Mouse (Mus musculus): ENCODE data around the gene Casp1. TPM values are rescaled to one million over a fixed set of nuclear protein-coding genes. Genes with fewer than 3 reads are reported as not detected.

Gene Casp1
- 0.77 and 1.2 TPM in 2 replicates for polyA plus RNA-seq (2015; fragmentation: Nextera tagmentation; extraction: Ambion mirVana)

DNA sequence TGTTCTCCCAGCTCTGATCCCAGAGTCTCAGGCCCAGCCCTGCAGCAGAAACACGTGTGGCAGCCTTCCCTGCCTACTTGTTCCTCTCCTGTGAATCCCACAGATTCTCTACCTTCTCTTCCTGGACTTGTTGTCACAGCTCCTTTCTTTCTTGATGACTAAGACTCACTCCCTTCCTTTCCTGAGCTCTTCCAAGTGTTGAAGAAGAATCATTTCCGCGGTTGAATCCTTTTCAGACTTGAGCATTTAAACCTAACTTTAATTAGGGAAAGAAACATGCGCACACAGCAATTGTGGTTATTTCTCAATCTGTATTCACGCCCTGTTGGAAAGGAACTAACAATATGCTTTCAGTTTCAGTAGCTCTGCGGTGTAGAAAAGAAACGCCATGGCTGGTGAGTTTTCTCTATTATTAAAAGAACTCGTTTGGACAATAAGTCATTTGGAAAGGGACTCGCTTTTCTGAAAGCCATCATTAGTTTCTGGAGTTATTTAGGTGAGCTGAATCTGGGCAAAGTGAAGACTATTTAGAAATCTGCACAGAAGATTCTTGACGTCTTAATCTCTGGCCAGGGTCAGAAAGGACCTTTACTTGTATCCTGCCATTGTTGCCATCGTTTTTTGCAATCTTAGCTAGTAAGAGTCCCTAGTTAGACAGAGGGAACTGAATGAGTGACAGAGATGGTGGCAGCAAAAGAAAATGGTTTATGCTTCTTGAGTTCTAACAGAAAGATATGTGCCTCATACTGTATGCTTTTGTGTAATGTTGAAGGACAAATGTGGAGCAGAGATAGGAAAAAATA, at the start of gene Casp1:
Casp1 (plus strand) TSS at position 189 of the 803 bp plus-strand sequence.
- H3K27ac ChIP-seq (ENCODE audit: low read length) = no peak within 1 kb of the TSS
- H3K4me3 ChIP-seq (ENCODE audit: low read length) = no peak within 1 kb of the TSS

DNA sequence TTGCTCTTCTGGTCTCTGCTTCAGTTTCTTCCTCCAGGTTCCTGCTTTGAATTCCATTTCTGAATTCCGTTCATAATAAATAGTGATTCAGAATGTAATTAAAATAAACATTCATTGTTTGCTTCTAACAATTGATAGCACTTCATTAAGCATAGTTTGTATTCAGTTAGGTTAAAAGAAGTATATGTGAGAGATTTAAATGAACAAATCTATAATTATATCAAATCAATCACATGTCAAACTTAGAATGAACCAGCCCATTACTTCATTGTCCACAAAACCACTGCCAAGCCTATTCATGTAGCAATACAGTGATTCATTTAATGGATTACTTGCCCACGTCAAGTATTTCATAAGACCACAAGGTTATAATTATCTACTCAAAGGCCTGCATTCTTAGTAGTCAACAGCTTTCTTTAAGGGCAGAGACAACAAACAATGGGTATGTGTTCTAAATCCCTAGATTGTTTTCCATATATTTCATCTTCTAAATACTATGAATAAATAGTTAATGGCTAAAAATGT, 34.3 kb upstream of the Casp1 start:
- 65% methylated on average over 2 of the region's 2 CpGs for WGBS
- no peak overlapping the region for H3K27ac ChIP-seq (ENCODE audit: low read length)
- H3K9me3 ChIP-seq (replicated peaks; ENCODE audit: control insufficient read depth, low read length) = no peaks in the 10 kb centered on the region
- no peaks in the 10 kb centered on the region for H3K27me3 ChIP-seq (ENCODE audit: control insufficient read depth, insufficient read depth, low read length)
- ATAC-seq (replicated peaks; ENCODE audit: extremely low read depth, insufficient read depth, low FRiP score) = no peak
- no peak overlapping the region for H3K4me3 ChIP-seq (ENCODE audit: low read length)
- no peaks in the 10 kb centered on the region for H3K4me1 ChIP-seq (ENCODE audit: control insufficient read depth, insufficient read depth, low read length)
- H3K36me3 ChIP-seq (ENCODE audit: control insufficient read depth, insufficient read depth) = no peaks in the 10 kb centered on the region
- H3K4me2 ChIP-seq (ENCODE audit: low read depth, low read length) = no peak overlapping the region
- no peak overlapping the region for H3K9ac ChIP-seq (ENCODE audit: low read length)

More for the DNA sequence above, at the start of gene Casp1:
- no peaks in the 10 kb centered on the region for H3K27me3 ChIP-seq (ENCODE audit: control insufficient read depth, insufficient read depth, low read length)
- no peak within 1 kb of the TSS for H3K9ac ChIP-seq (ENCODE audit: low read length)
- H3K9me3 ChIP-seq (replicated peaks; ENCODE audit: control insufficient read depth, low read length) = no peaks in the 10 kb centered on the region
- WGBS = 66% methylated on average over 11 of the region's 11 CpGs
- H3K36me3 ChIP-seq (ENCODE audit: control insufficient read depth, insufficient read depth) = no peaks in the 10 kb centered on the region
- H3K4me2 ChIP-seq (ENCODE audit: low read depth, low read length) = no peak within 1 kb of the TSS
- H3K4me1 ChIP-seq (ENCODE audit: control insufficient read depth, insufficient read depth, low read length) = no peaks in the 10 kb centered on the region
- ATAC-seq (replicated peaks; ENCODE audit: extremely low read depth, insufficient read depth, low FRiP score) = no peak

DNA sequence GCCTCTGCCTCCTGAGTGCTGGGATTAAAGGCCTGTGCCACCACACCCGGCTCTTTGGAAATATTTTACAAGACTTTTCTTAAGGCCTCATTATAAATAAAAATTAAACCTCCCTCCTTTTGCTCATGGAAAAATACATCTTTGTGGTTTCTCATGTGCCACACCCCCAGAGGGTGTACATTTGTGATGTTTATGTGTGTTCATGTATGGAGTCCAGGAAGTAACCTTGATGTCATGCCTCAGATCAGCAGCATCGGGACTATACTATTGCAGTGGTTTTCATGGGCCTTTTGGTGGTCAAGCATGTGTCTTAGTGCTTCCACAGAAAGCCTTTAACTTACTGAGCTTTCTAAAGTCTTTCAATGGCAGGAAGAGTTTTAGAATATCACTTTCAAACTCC, 28.0 kb upstream of the Casp1 start:
- 83% methylated on average over 2 of the region's 2 CpGs for WGBS
- Histone ChIP-seq H3K27me3 (ENCODE audit: control insufficient read depth, insufficient read depth, low read length) (no peaks in the 10 kb centered on the region), H3K9me3 (replicated peaks; ENCODE audit: control insufficient read depth, low read length) (no peaks in the 10 kb centered on the region), H3K27ac (ENCODE audit: low read length) (no peak overlapping the region), H3K4me3 (ENCODE audit: low read length) (no peak overlapping the region), H3K4me2 (ENCODE audit: low read depth, low read length) (no peak overlapping the region), H3K4me1 (ENCODE audit: control insufficient read depth, insufficient read depth, low read length) (no peaks in the 10 kb centered on the region), H3K9ac (ENCODE audit: low read length) (no peak overlapping the region), H3K36me3 (ENCODE audit: control insufficient read depth, insufficient read depth) (no peaks in the 10 kb centered on the region)
- ATAC-seq (replicated peaks; ENCODE audit: extremely low read depth, insufficient read depth, low FRiP score) = no peak

DNA sequence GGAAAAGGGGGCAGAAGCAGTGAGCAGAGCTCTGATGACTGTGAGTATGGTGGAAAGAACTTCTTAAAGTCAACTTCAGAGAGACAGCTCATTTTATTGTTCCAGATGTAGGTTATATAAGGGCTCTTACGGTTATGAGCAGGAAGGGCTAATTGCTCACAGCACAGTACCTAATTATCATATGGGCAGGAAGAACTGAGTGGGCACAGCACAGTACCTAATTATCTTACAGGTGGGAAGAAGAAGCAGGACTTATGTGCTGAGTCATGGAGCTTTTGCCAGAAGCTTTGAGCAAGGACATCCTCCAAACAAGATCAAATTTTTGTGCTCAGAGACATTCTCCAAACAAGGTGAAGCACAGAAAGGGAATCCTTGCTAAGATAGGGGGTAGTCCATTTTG, 27.4 kb upstream of the Casp1 start:
- no peak for ATAC-seq (replicated peaks; ENCODE audit: extremely low read depth, insufficient read depth, low FRiP score)
- Histone ChIP-seq H3K9me3 (replicated peaks; ENCODE audit: control insufficient read depth, low read length) (no peaks in the 10 kb centered on the region), H3K36me3 (ENCODE audit: control insufficient read depth, insufficient read depth) (no peaks in the 10 kb centered on the region), H3K9ac (ENCODE audit: low read length) (no peak overlapping the region), H3K4me3 (ENCODE audit: low read length) (no peak overlapping the region), H3K4me2 (ENCODE audit: low read depth, low read length) (no peak overlapping the region), H3K27ac (ENCODE audit: low read length) (no peak overlapping the region), H3K4me1 (ENCODE audit: control insufficient read depth, insufficient read depth, low read length) (no peaks in the 10 kb centered on the region), H3K27me3 (ENCODE audit: control insufficient read depth, insufficient read depth, low read length) (no peaks in the 10 kb centered on the region)
- WGBS = 51% methylated on average over 1 of the region's 1 CpGs

DNA sequence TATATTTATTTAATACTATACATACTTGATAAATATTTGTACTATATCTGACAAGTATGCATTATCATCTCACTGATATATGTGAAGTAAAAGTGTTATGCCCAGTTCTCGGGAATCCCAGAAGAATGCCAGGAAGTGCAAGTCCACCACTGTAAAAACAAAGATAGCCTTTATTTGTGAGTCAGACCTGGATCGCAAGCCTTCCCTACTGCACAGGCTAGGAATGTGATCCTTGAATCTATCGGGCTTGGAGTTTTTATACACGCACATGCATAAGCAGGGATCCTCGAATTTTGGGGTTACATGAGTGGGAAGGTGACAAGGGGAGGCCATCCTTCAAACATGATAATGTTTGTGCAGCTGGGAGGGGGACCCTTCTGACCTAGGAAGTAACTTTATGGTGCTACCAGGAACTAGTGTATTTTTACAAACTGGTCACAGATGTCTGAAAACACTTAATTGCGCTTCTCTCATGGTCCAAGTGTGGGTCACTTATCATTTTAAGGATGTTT, 26.9 kb upstream of the Casp1 start:
- ATAC-seq (replicated peaks; ENCODE audit: extremely low read depth, insufficient read depth, low FRiP score) = no peak; the same call in 1 of the 2 replicates
- WGBS = 50% methylated on average over 6 of the region's 6 CpGs
- Histone ChIP-seq H3K9ac (ENCODE audit: low read length) (no peak overlapping the region), H3K27me3 (ENCODE audit: control insufficient read depth, insufficient read depth, low read length) (no peaks in the 10 kb centered on the region), H3K27ac (ENCODE audit: low read length) (no peak overlapping the region), H3K9me3 (replicated peaks; ENCODE audit: control insufficient read depth, low read length) (no peaks in the 10 kb centered on the region), H3K36me3 (ENCODE audit: control insufficient read depth, insufficient read depth) (no peaks in the 10 kb centered on the region), H3K4me1 (ENCODE audit: control insufficient read depth, insufficient read depth, low read length) (no peaks in the 10 kb centered on the region), H3K4me2 (ENCODE audit: low read depth, low read length) (no peak overlapping the region), H3K4me3 (ENCODE audit: low read length) (no peak overlapping the region)

DNA sequence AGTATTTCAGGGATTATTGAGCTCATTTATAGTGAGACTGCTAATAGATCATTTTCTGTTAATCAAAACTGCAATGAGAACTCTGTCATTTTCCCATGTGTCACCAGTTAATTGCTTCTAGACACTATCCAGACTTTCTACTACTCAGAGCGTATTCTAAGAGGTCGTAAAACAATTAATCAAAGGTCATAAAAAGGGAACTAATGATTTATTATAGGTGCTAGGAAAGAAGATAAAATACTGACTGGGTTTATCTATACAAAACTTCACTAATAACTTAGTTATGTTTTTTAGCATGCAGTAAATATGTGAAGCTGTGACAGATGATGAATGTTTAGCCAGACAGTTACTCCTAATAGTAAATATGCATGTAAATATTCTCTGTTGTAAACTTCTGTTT, 12.2 kb upstream of the Casp1 start:
- Histone ChIP-seq H3K4me2 (ENCODE audit: low read depth, low read length) (no peak overlapping the region), H3K4me1 (ENCODE audit: control insufficient read depth, insufficient read depth, low read length) (no peaks in the 10 kb centered on the region), H3K27me3 (ENCODE audit: control insufficient read depth, insufficient read depth, low read length) (no peaks in the 10 kb centered on the region), H3K36me3 (ENCODE audit: control insufficient read depth, insufficient read depth) (no peaks in the 10 kb centered on the region), H3K9ac (ENCODE audit: low read length) (no peak overlapping the region), H3K27ac (ENCODE audit: low read length) (no peak overlapping the region), H3K4me3 (ENCODE audit: low read length) (no peak overlapping the region), H3K9me3 (replicated peaks; ENCODE audit: control insufficient read depth, low read length) (no peaks in the 10 kb centered on the region)
- ATAC-seq (replicated peaks; ENCODE audit: extremely low read depth, insufficient read depth, low FRiP score) = no peak
- 76% methylated on average over 2 of the region's 2 CpGs for WGBS

DNA sequence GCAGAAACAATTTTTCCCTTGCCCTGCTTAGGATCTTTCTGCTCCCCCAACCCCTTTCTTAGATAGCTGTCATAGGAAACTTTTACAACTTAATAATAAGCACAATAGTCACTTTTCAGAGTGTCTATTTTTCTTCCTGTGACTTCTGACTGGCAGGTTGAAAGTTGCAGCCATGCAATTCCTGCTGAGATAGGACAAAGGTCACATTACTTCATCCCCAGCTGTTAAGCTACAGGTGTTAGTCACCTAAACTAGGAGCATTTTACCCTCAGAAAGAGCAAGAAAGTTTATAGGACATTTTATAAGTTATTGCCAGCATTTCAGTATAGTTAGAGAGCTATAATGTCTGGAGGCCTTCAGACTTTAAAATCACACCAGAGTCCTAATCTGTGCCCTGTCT, 11.7 kb upstream of the Casp1 start:
- Histone ChIP-seq H3K9ac (ENCODE audit: low read length) (no peak overlapping the region), H3K4me3 (ENCODE audit: low read length) (no peak overlapping the region), H3K9me3 (replicated peaks; ENCODE audit: control insufficient read depth, low read length) (no peaks in the 10 kb centered on the region), H3K27me3 (ENCODE audit: control insufficient read depth, insufficient read depth, low read length) (no peaks in the 10 kb centered on the region), H3K27ac (ENCODE audit: low read length) (no peak overlapping the region), H3K4me2 (ENCODE audit: low read depth, low read length) (no peak overlapping the region), H3K4me1 (ENCODE audit: control insufficient read depth, insufficient read depth, low read length) (no peaks in the 10 kb centered on the region), H3K36me3 (ENCODE audit: control insufficient read depth, insufficient read depth) (no peaks in the 10 kb centered on the region)
- no peak for ATAC-seq (replicated peaks; ENCODE audit: extremely low read depth, insufficient read depth, low FRiP score)

DNA sequence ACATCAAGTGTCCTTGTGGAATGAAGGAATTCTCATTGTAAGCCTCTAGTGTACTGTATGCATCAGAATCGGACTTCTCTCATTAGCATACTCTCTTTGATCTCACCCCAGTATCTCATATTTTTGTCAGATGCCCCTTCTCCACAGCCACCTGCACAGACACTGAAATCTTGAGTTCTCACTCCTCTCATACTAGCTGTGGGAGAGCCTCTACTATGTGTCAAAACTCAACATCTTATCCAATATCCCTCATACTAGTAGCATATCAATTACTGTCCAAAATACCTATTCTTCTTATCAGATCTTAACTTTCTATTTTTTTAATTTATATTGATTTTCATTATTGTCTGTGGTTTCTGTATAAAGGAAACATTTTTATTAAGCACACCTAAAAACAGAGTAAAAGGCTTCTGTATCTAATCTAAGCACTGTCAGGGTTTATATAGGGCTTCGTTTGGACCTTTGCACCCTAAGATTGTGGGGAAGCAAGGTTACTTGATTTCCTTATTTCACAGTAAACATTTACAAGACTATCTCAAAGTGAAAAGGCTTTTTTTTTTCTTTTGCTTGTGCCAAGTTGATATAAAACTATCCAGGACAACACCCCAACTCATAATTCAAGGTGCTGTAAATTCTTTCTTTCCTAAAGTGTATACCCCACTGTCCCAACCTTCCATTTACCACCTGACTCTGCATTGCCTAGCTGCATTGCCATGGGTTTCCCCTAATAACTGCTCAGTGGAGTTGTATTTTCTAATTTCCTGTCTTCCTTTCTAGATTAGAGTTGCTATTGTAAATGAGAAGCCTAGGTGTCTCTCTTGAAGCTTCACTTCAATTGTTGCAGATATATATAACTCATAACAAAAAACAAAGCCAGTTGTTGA, 1.7 kb upstream of the Casp1 start:
- Histone ChIP-seq H3K27ac (ENCODE audit: low read length) (no peak overlapping the region), H3K9ac (ENCODE audit: low read length) (no peak overlapping the region), H3K9me3 (replicated peaks; ENCODE audit: control insufficient read depth, low read length) (no peaks in the 10 kb centered on the region), H3K4me1 (ENCODE audit: control insufficient read depth, insufficient read depth, low read length) (no peaks in the 10 kb centered on the region), H3K36me3 (ENCODE audit: control insufficient read depth, insufficient read depth) (no peaks in the 10 kb centered on the region), H3K4me3 (ENCODE audit: low read length) (no peak overlapping the region), H3K27me3 (ENCODE audit: control insufficient read depth, insufficient read depth, low read length) (no peaks in the 10 kb centered on the region), H3K4me2 (ENCODE audit: low read depth, low read length) (no peak overlapping the region)
- 54% methylated on average over 2 of the region's 2 CpGs for WGBS
- no peak for ATAC-seq (replicated peaks; ENCODE audit: extremely low read depth, insufficient read depth, low FRiP score)

DNA sequence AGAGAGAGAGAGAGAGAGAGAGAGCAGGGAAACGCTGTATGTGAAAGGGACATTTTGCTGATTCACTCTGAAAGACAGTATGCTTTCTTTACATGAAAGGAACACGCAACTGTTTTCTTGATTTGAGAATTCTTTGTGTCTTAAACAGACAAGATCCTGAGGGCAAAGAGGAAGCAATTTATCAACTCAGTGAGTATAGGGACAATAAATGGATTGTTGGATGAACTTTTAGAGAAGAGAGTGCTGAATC, 740 bp downstream of the Casp1 start:
- no peaks in the 10 kb centered on the region for H3K9me3 ChIP-seq (replicated peaks; ENCODE audit: control insufficient read depth, low read length)
- no peak overlapping the region for H3K4me3 ChIP-seq (ENCODE audit: low read length)
- no peaks in the 10 kb centered on the region for H3K27me3 ChIP-seq (ENCODE audit: control insufficient read depth, insufficient read depth, low read length)
- H3K36me3 ChIP-seq (ENCODE audit: control insufficient read depth, insufficient read depth) = no peaks in the 10 kb centered on the region
- no peak overlapping the region for H3K4me2 ChIP-seq (ENCODE audit: low read depth, low read length)
- H3K4me1 ChIP-seq (ENCODE audit: control insufficient read depth, insufficient read depth, low read length) = no peaks in the 10 kb centered on the region
- no peak overlapping the region for H3K27ac ChIP-seq (ENCODE audit: low read length)
- no peak for ATAC-seq (replicated peaks; ENCODE audit: extremely low read depth, insufficient read depth, low FRiP score)
- 67% methylated on average over 2 of the region's 2 CpGs for WGBS
- H3K9ac ChIP-seq (ENCODE audit: low read length) = no peak overlapping the region

Data from heart, embryonic 16.5 days (tissue).